Mouse (Mus musculus) brain, embryonic 14.5 days (tissue): ENCODE measurements at regions not wholly inside any gene's neighbourhood (a gene's known extent, or its start where the extent isn't known, plus 50 kb on each side); places are given as distances from the start of the nearest gene placed in this dataset.

Experiments used
- CTCF ChIP-seq: fragments of 200-500 bp; IDR thresholded peaks from 2 replicates; pipeline ENCODE4 v1.5.1; 2012; ENCODE audit warnings: inconsistent platforms, mild to moderate bottlenecking, moderate library complexity, borderline replicate concordance; ENCODE audit not compliant: insufficient read depth, insufficient read length; ENCODE audit errors: extremely low read depth
- POLR2A ChIP-seq: fragments of 200-500 bp; IDR thresholded peaks from 2 replicates; pipeline ENCODE4 v1.6.1; 2012; ENCODE audit warnings: mild to moderate bottlenecking, inconsistent platforms, borderline replicate concordance; ENCODE audit not compliant: poor library complexity, insufficient read depth, insufficient read length, severe bottlenecking; ENCODE audit errors: extremely low read depth

- TF ChIP-seq CTCF (no peak), POLR2A (no peak)
Measured at GRCm38 (mm10) chr6:50734701-50735100, 80.5 kb upstream of the Npvf start.
